Mouse (Mus musculus): ENCODE results near the gene Dcst1. TPM values are rescaled to one million over a fixed set of nuclear protein-coding genes. Genes with fewer than 3 reads are reported as not detected.
A peak's percentile ranks its signal among the peaks of the same experiment; 100 is the strongest.

Gene Dcst1
- total RNA-seq, 1 experiment: 0.09 TPM

DNA sequence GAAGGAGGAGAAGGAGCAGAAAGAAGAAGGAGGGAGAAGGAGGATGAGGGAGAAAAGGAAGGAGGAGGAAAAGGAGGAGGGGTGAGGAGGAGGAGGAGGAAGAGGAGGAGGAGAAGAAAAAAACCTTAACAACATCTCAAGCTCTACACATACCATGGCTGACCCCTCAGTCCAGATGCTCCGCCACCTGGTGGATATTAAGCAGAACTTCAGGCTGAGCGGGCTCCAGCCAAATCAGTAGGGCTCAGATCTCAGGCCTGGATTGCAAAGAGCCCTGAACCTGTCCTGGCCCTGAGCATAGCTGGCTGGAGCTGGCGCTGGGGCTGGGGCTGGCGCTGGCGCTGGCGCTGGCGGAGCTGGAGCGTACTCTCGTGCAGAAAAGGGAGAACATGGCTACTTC, 57.0 kb downstream of the Dcst1 start:
- Histone ChIP-seq H3K36me3 (ENCODE audit: control insufficient read depth, insufficient read depth, low read length, poor library complexity, severe bottlenecking) (no peaks in the 10 kb centered on the region), H3K9me3 (ENCODE audit: control insufficient read depth, insufficient read depth, low read depth, low read length) (no peaks in the 10 kb centered on the region), H3K4me1 (ENCODE audit: control insufficient read depth in 2 of 2, insufficient read depth in 2 of 2, low read length in 2 of 2, poor library complexity in 1 of 2) (peaks cover 2 to 11% of the 10 kb centered on the region in 2 experiments; a peak in 2 of 4 replicates), H3K4me3 (ENCODE audit: insufficient read depth in 1 of 2, low read depth in 1 of 2, low read length in 2 of 2, poor library complexity in 1 of 2, severe bottlenecking in 1 of 2) (no peak overlapping the region), H3K27ac (ENCODE audit: insufficient read depth, low read depth, low read length, poor library complexity, severe bottlenecking) (no peak overlapping the region), H3K9ac (ENCODE audit: insufficient read depth, low read depth, low read length, poor library complexity, severe bottlenecking) (peak overlapping the region; percentile 27; the same call in 1 of the 2 replicates)
- TF ChIP-seq HCFC1 (IDR thresholded peaks at IDR 0.05; ENCODE audit: borderline replicate concordance, insufficient read depth, low read length): no peak
- TF ChIP-seq ZNF384 (IDR thresholded peaks at IDR 0.05; ENCODE audit: low read depth, low read length): peak; percentile 77
- TF ChIP-seq ZC3H11A (IDR thresholded peaks at IDR 0.05; ENCODE audit: borderline replicate concordance, low read depth, low read length): peak; percentile 33; the same call in 1 of the 2 replicates
- no peak for TF ChIP-seq CHD2 (IDR thresholded peaks at IDR 0.05; ENCODE audit: low read depth, low read length)
- in situ Hi-C loops (cut with MboI; ENCODE audit: low sequenced_read_pairs in 2 of 2, unreplicated experiment in 2 of 2): no loop called here
- DNase-seq (ENCODE audit: low read depth, low spot score): peak; percentile 86

DNA sequence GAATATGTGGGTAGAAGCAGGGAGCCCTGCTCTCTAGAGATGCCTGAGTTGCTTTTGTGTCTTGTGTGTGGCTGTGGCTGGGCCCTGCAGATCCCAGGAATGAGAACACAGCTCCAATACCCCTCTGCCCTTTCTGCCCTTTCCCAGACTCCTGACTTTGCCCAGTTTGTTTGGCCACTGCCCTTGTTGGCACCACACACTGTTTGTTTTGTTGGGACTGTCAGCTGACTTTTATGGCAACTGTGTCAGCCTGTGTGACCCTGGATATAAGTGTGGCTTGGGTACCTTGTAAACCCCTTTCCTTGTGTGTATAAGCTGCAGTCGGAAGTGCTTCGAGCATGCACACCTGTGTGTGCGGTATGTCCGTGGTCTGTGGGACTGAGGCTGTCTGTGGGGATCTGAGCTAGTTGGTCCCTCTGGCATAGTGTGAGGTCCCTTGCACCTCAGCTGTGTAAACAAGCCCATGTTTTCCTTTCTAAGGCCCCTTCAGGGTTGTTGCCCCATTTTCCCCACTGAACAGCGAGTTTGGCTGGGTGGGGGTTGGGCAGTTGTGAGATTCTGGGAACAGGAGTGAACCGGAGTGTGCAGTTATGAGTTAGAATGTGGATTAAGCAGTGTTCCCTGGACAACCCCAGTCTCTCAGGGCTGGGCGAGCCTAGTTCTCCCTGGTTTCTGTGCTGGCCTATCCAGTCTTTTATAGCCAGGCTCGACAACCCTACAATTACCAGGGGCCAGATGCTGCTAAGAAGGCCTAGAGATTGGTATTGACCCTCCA, 59.3 kb downstream of the Dcst1 start:
- TF ChIP-seq ZC3H11A (IDR thresholded peaks at IDR 0.05; ENCODE audit: borderline replicate concordance, low read depth, low read length): no peak
- no peak for TF ChIP-seq MAFK (IDR thresholded peaks at IDR 0.05; ENCODE audit: insufficient read depth, low read depth, low read length)
- TF ChIP-seq ZNF384 (IDR thresholded peaks at IDR 0.05; ENCODE audit: low read depth, low read length): no peak
- TF ChIP-seq CHD2 (IDR thresholded peaks at IDR 0.05; ENCODE audit: low read depth, low read length): no peak
- no peak for TF ChIP-seq HCFC1 (IDR thresholded peaks at IDR 0.05; ENCODE audit: borderline replicate concordance, insufficient read depth, low read length)
- H3K9ac ChIP-seq (ENCODE audit: insufficient read depth, low read depth, low read length, poor library complexity, severe bottlenecking): no peak overlapping the region
- H3K4me1 ChIP-seq (ENCODE audit: control insufficient read depth in 2 of 2, insufficient read depth in 2 of 2, low read length in 2 of 2, poor library complexity in 1 of 2): peaks cover 2 to 11% of the 10 kb centered on the region in 2 experiments; a peak in 2 of 4 replicates
- H3K36me3 ChIP-seq (ENCODE audit: control insufficient read depth, insufficient read depth, low read length, poor library complexity, severe bottlenecking): no peaks in the 10 kb centered on the region
- DNase-seq (ENCODE audit: low read depth, low spot score): no peak
- H3K27ac ChIP-seq (ENCODE audit: insufficient read depth, low read depth, low read length, poor library complexity, severe bottlenecking): no peak overlapping the region
- in situ Hi-C loops (cut with MboI; ENCODE audit: low sequenced_read_pairs in 2 of 2, unreplicated experiment in 2 of 2): no loop called here
- H3K4me3 ChIP-seq (ENCODE audit: insufficient read depth in 1 of 2, low read depth in 1 of 2, low read length in 2 of 2, poor library complexity in 1 of 2, severe bottlenecking in 1 of 2): no peak overlapping the region
- H3K9me3 ChIP-seq (ENCODE audit: control insufficient read depth, insufficient read depth, low read depth, low read length): no peaks in the 10 kb centered on the region

DNA sequence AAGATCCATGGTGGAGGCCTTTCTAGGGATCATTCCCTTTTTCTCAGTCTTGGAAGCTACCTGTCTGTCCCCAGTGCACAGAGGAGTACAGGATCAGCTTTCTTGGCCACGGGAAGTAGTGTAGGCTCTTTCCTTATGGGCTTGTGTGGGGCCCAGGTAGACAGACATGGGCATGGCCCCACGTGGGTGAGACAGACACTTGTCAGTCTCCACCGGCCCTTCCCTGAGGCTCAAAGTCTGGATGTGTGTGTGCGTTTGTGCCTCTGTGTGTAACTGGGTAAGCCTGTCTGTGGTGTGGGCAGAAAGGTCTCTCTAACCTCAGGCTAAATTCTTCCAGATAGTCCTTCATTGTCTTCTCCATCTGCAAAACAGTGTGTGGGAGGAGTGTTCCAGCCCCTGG, 59.9 kb downstream of the Dcst1 start:
- DNase-seq (ENCODE audit: low read depth, low spot score): no peak
- Histone ChIP-seq H3K36me3 (ENCODE audit: control insufficient read depth, insufficient read depth, low read length, poor library complexity, severe bottlenecking) (no peaks in the 10 kb centered on the region), H3K9me3 (ENCODE audit: control insufficient read depth, insufficient read depth, low read depth, low read length) (no peaks in the 10 kb centered on the region), H3K4me1 (ENCODE audit: control insufficient read depth in 2 of 2, insufficient read depth in 2 of 2, low read length in 2 of 2, poor library complexity in 1 of 2) (peaks cover 2 to 11% of the 10 kb centered on the region in 2 experiments; a peak in 2 of 4 replicates), H3K27ac (ENCODE audit: insufficient read depth, low read depth, low read length, poor library complexity, severe bottlenecking) (no peak overlapping the region), H3K4me3 (ENCODE audit: insufficient read depth in 1 of 2, low read depth in 1 of 2, low read length in 2 of 2, poor library complexity in 1 of 2, severe bottlenecking in 1 of 2) (no peak overlapping the region), H3K9ac (ENCODE audit: insufficient read depth, low read depth, low read length, poor library complexity, severe bottlenecking) (no peak overlapping the region)
- no peak for TF ChIP-seq ZNF384 (IDR thresholded peaks at IDR 0.05; ENCODE audit: low read depth, low read length)
- TF ChIP-seq MAFK (IDR thresholded peaks at IDR 0.05; ENCODE audit: insufficient read depth, low read depth, low read length): no peak
- TF ChIP-seq HCFC1 (IDR thresholded peaks at IDR 0.05; ENCODE audit: borderline replicate concordance, insufficient read depth, low read length): no peak
- no peak for TF ChIP-seq ZC3H11A (IDR thresholded peaks at IDR 0.05; ENCODE audit: borderline replicate concordance, low read depth, low read length)
- TF ChIP-seq CHD2 (IDR thresholded peaks at IDR 0.05; ENCODE audit: low read depth, low read length): no peak
- in situ Hi-C loops (cut with MboI; ENCODE audit: low sequenced_read_pairs in 2 of 2, unreplicated experiment in 2 of 2): no loop called here

DNA sequence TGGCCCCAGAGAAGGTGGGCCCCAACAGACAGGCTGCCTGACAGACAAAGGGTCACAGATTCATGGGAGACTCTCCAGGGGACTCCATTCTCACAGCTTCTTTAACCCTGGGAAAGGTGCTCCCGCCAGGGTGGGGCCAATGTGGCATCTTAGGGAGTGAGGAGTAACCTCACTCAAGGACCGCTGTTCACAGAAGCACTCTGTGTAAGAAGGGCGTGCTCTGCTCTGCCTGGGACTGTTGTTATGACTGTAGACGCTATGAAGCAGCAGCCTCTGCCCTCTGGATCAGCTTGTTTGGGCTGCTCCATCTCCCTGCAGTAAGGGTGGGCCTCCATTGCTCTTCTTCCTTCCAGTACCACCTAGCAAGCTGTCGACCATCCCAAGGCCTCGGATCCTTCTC, 60.6 kb downstream of the Dcst1 start:
- in situ Hi-C loops (cut with MboI; ENCODE audit: low sequenced_read_pairs in 2 of 2, unreplicated experiment in 2 of 2): no loop called here
- Histone ChIP-seq H3K36me3 (ENCODE audit: control insufficient read depth, insufficient read depth, low read length, poor library complexity, severe bottlenecking) (no peaks in the 10 kb centered on the region), H3K27ac (ENCODE audit: insufficient read depth, low read depth, low read length, poor library complexity, severe bottlenecking) (no peak overlapping the region), H3K9ac (ENCODE audit: insufficient read depth, low read depth, low read length, poor library complexity, severe bottlenecking) (no peak overlapping the region), H3K4me3 (ENCODE audit: insufficient read depth in 1 of 2, low read depth in 1 of 2, low read length in 2 of 2, poor library complexity in 1 of 2, severe bottlenecking in 1 of 2) (no peak overlapping the region), H3K4me1 (ENCODE audit: control insufficient read depth in 2 of 2, insufficient read depth in 2 of 2, low read length in 2 of 2, poor library complexity in 1 of 2) (peaks cover 2 to 11% of the 10 kb centered on the region in 2 experiments; a peak in 2 of 4 replicates), H3K9me3 (ENCODE audit: control insufficient read depth, insufficient read depth, low read depth, low read length) (no peaks in the 10 kb centered on the region)
- DNase-seq (ENCODE audit: low read depth, low spot score): no peak
- TF ChIP-seq MAFK (IDR thresholded peaks at IDR 0.05; ENCODE audit: insufficient read depth, low read depth, low read length) (no peak), ZC3H11A (IDR thresholded peaks at IDR 0.05; ENCODE audit: borderline replicate concordance, low read depth, low read length) (no peak), ZNF384 (IDR thresholded peaks at IDR 0.05; ENCODE audit: low read depth, low read length) (no peak), CHD2 (IDR thresholded peaks at IDR 0.05; ENCODE audit: low read depth, low read length) (no peak), HCFC1 (IDR thresholded peaks at IDR 0.05; ENCODE audit: borderline replicate concordance, insufficient read depth, low read length) (no peak)
